Mouse (Mus musculus) lung, embryonic 14.5 days (tissue): ENCODE data around the gene Klhl9. TPM values are rescaled to one million over a fixed set of nuclear protein-coding genes. Genes with fewer than 3 reads are reported as not detected.
"Not testable (repeated sequence)": the region's sequence is repeated elsewhere in the genome, so short reads cannot be mapped to it uniquely, and the experiment has no call there.

Experiments
- ATAC-seq: fragments of 200-750 bp; cut with Nextera tagmentation; 2 replicates; pipeline ENCODE4 v1.8.0; 2017; ENCODE audit warnings: mild to moderate bottlenecking, moderate TSS enrichment, moderate library complexity; ENCODE audit not compliant: insufficient read depth
- DNase-seq: peaks from one replicate; pipeline ENCODE4 v3.0.0-alpha.2; 2015
- H3K27ac ChIP-seq: fragments of 300-500 bp; sonication (generic); 2 replicates; pipeline ENCODE4 v1.5.1; 2014; ENCODE audit warnings: low read depth, mild to moderate bottlenecking, moderate library complexity
- H3K27me3 ChIP-seq: fragments of 300-500 bp; sonication (generic); 2 replicates; pipeline ENCODE4 v1.6.1; 2014; ENCODE audit warnings: low read length, control low read depth; ENCODE audit not compliant: insufficient read depth
- H3K36me3 ChIP-seq: fragments of 300-500 bp; sonication (generic); 2 replicates; pipeline ENCODE4 v1.6.1; 2014; ENCODE audit warnings: control low read depth; ENCODE audit not compliant: insufficient read depth
- H3K4me1 ChIP-seq: fragments of 300-500 bp; sonication (generic); 2 replicates; pipeline ENCODE4 v1.6.1; 2014; ENCODE audit warnings: antibody characterized with exemption, control low read depth; ENCODE audit not compliant: insufficient read depth
- H3K4me2 ChIP-seq: fragments of 300-500 bp; sonication (generic); 2 replicates; pipeline ENCODE4 v1.6.1; 2014; ENCODE audit warnings: mild to moderate bottlenecking
- H3K4me3 ChIP-seq: fragments of 300-500 bp; sonication (generic); 2 replicates; pipeline ENCODE4 v1.5.1; 2014; ENCODE audit warnings: low read depth, low read length
- H3K9ac ChIP-seq: fragments of 300-500 bp; sonication (generic); 2 replicates; pipeline ENCODE4 v1.6.1; 2014
- H3K9me3 ChIP-seq: fragments of 300-500 bp; sonication (generic); 2 replicates; pipeline ENCODE4 v1.6.1; 2016; ENCODE audit warnings: low read depth, low read length, control low read depth
- CTCF ChIP-seq: IDR thresholded peaks from 2 replicates; pipeline ENCODE4 v1.5.1; 2016; ENCODE audit warnings: antibody characterized with exemption, low read depth
- WGBS: fragments of 180-500 bp; shearing (Covaris S2); extraction: QIAGEN DNeasy Blood & Tissue Kit; methylation state at CpG from one replicate; pipeline ENCODE4 v1.1.7; 2014; 5-methylcytosine and 5-hydroxymethylcytosine counted together
- polyA plus RNA-seq: library from polyadenylated mRNA; unstranded; fragments of >200 nt; fragmentation: Nextera tagmentation; extraction: Ambion mirVana; gene quantifications from 2 replicates; pipeline ENCODE4 v1.2.1, GENCODE M21; 2014

Gene Klhl9
- polyA plus RNA-seq, 1 experiment from 2014 or later: 117 TPM

DNA sequence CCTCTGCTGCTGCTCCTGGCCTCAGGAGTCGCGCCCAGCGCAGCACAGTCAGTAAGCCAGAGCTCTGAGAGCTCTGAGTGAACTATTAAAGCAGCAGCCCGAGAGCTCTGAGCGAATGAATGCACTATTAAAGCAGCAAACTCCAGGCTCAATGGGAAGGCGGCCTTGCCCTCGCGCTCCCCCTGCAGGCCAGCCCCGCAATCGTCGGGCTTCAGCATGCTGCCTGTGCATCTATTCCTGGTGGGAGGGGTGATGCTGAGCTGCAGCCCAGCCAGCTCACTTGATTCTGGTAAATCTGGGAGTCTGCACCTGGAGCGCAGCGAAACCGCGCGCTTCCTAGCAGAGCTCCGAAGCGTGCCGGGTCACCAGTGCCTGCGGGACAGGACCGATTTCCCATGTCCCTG is 35.4 kb upstream of the Klhl9 start:
- not testable (repeated sequence) for H3K36me3 ChIP-seq, H3K9me3 ChIP-seq, H3K4me1 ChIP-seq, H3K27me3 ChIP-seq
- DNase-seq (peak; percentile 94), ATAC-seq (peak; percentile 100)
- TF ChIP-seq CTCF: peak; percentile 85
- Histone ChIP-seq H3K4me2 (peak overlapping the region; percentile 68), H3K27ac (peak overlapping the region; percentile 97), H3K9ac (peak overlapping the region; percentile 67; the same call in 1 of the 2 replicates), H3K4me3 (peak overlapping the region; percentile 46)
- 0% methylated on average over 14 of the region's 21 CpGs for WGBS

DNA sequence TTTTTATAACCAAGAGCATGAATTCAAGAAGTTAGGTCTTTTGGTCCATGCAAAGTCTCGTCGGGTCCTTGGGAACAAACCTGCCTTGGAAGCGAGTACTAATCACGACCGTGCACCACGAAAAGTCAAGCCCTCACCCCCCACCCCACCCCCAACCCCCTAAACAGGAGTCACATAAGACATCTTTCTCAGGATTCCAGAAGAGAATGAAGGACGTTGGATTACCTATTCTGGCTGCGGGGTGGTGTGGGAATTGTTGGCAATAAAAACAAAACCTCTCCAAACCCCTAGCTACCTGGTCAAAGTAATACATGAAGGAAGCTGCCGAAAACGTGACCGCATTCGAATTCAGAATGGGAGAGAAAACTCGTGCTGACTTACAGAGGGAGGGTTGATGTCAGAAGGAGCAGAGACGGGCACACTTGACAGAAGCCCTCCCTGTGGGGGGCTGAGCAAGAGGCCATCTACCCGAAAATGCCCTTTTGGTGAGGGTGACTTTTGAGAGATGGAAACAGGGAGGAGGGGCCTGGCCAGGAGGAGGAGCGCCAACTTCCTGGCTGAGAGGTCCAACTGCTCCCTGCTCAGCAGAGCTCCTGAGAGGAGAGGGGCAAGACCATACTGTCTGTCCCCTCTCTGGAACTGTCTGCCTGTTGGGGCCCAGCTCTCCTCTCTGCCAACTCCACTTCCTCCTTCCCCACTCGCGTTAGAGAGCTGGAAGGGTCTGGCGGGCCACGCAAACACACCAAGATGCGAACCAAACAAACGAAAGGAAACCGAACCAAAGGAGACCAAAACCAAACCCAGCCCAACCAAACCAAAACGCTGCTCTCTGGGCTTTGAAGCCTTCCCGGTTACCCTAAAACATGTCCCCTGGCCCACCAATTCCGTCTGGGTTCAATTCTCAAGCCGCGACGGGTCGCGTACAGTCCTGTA is 34.6 kb upstream of the Klhl9 start:
- peak; percentile 48 for DNase-seq
- not testable (repeated sequence) for H3K36me3 ChIP-seq, H3K9me3 ChIP-seq, H3K27me3 ChIP-seq, H3K4me1 ChIP-seq, ATAC-seq
- 9% methylated on average over 28 of the region's 31 CpGs for WGBS
- peak overlapping the region; percentile 67 for H3K9ac ChIP-seq
- peak overlapping the region; percentile 68 for H3K4me2 ChIP-seq
- peak overlapping the region; percentile 97 for H3K27ac ChIP-seq
- H3K4me3 ChIP-seq: peak overlapping the region; percentile 46

DNA sequence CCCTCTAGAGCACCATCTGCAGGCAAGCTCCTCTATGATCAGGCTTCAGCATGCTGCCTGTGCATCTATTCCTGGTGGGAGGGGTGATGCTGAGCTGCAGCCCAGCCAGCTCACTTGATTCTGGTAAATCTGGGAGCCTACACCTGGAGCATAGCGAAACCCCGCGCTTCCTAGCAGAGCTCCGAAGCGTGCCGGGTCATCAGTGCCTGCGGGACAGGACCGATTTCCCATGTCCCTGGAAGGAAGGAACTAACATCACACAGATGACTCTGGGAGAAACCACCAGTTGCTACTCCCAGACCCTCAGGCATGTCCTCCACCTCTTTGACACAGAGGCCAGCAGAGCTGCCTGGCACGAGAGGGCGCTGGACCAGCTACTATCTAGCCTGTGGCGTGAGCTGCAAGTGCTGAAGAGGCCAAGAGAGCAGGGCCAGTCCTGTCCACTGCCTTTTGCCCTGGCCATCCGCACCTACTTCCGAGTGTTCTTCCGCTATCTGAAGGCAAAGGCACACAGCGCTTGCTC is 32.6 kb upstream of the Klhl9 start, which contains the start of gene Gm13271:
TSS of gene Gm13271 (plus strand) at position 51 of the 523 bp plus-strand sequence.
- TF ChIP-seq CTCF: 0 out of 2 replicates have a peak, but pooled peaks have one; percentile 16
- H3K27me3 ChIP-seq, H3K4me2 ChIP-seq, DNase-seq, ATAC-seq, H3K27ac ChIP-seq, H3K9ac ChIP-seq, H3K4me3 ChIP-seq, H3K36me3 ChIP-seq, H3K4me1 ChIP-seq, H3K9me3 ChIP-seq: not testable (repeated sequence)
- 73% methylated on average over 15 of the region's 15 CpGs for WGBS

DNA sequence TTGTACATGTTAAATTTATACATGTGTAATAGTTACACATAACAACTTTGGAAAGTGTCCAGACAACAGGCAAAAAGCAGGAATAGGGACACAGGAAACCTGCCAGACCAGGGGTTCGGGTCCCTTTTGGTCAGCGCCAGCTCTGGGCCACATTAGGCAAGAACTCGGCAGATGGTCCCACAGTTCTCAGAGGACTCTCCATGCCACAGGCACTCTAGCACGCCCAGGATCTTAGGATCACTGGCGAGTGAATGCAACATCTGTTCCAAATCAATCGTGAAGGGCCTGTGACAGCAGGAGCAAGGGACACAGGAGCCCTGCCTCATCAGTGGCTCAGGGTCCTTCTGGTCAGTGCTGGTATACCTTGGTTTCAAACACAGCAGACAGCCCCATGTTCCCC is 27.7 kb upstream of the Klhl9 start:
- Histone ChIP-seq H3K4me1 (no peaks in the 10 kb centered on the region), H3K4me2 (no peak overlapping the region), H3K36me3 (no peaks in the 10 kb centered on the region), H3K27ac (no peak overlapping the region), H3K9ac (no peak overlapping the region), H3K27me3 (no peaks in the 10 kb centered on the region), H3K9me3 (no peaks in the 10 kb centered on the region), H3K4me3 (no peak overlapping the region)
- DNase-seq (no peak), ATAC-seq (no peak)
- TF ChIP-seq CTCF: no peak
- WGBS: 49% methylated on average over 6 of the region's 6 CpGs

DNA sequence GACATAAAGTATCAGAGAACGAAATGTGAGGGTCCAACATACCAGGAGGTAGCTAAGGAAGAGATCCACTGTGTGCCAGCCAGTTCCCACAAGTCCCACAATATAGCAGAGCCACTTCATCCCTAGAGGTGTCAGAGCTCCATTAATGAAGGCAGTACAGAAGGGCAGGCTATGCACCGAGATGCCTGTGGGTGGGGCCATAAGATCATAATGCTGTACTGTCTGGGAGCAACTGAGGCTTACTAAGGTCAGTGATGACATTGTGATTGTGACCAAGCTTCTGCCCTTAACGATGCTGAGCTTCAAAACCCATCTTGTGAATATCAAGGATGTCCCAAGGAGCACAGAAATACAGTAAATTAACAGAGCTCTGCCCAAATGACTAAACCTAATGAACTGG is 21.9 kb upstream of the Klhl9 start:
- H3K4me2 ChIP-seq: no peak overlapping the region
- no peak for DNase-seq
- H3K4me1 ChIP-seq: peaks cover 5% of the 10 kb centered on the region; the same call in 1 of the 2 replicates
- 69% methylated on average over 3 of the region's 3 CpGs for WGBS
- H3K27me3 ChIP-seq: no peaks in the 10 kb centered on the region
- no peak overlapping the region for H3K9ac ChIP-seq
- H3K9me3 ChIP-seq: no peaks in the 10 kb centered on the region
- TF ChIP-seq CTCF: no peak
- no peak; the same call in 1 of the 2 replicates for ATAC-seq
- H3K36me3 ChIP-seq: no peaks in the 10 kb centered on the region
- no peak overlapping the region for H3K4me3 ChIP-seq
- H3K27ac ChIP-seq: no peak overlapping the region

DNA sequence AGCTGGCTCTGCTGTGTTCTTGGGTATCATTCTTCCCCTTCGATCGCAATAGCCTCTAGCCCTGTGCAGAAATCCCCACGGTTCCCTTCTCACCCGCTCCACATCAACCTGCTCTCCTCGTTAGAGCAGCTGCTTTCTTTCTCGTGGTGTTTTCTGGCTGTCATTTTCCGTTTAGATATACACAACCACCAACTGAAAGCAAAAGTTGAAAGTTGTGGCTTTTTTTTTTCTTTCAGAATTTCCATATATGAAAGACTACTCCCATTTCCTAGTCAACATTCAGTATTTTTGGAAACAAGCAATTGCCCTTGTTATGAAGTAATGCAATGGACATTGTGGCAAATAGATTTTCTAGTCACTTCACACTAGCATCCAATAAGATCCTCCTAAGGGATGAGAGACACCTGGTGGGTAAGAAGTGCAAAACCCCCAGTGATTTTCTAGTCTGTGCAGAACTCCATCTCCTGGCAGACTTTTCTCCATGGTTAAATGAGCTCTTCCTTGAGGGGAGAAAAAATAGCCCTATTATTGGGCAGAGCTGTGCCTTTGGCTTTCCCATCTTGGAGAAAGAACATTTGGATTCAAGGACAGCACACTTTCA is 20.6 kb upstream of the Klhl9 start:
- Histone ChIP-seq H3K9ac (no peak overlapping the region), H3K27ac (no peak overlapping the region), H3K36me3 (no peaks in the 10 kb centered on the region), H3K4me3 (no peak overlapping the region), H3K4me1 (peaks cover 5% of the 10 kb centered on the region; the same call in 1 of the 2 replicates), H3K9me3 (no peaks in the 10 kb centered on the region), H3K27me3 (no peaks in the 10 kb centered on the region), H3K4me2 (no peak overlapping the region)
- DNase-seq (peak; percentile 58), ATAC-seq (no peak)
- TF ChIP-seq CTCF: peak; percentile 42
- 53% methylated on average over 7 of the region's 7 CpGs for WGBS

DNA sequence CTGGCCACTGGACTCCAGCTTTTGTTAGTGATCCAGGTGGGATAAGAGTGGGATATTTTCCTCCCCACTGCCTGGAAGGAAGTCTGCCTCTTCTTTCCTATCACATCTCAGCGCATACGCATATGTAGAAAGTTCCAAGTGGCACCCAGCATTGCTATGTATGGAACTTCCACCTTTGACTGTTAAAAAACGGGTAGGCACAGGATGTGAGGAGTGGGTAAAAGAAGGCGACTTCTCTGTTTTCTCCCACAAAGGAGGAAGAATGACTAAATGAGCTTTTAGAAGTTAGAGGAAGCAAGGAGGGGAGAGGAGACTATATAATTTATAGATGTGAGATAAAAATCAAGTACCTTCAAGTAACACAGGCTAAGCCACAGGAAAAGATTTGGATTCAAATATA is 19.2 kb upstream of the Klhl9 start:
- H3K4me3 ChIP-seq: no peak overlapping the region
- no peak overlapping the region for H3K4me2 ChIP-seq
- H3K9ac ChIP-seq: no peak overlapping the region
- no peak for ATAC-seq
- no peak for DNase-seq
- WGBS: 84% methylated on average over 4 of the region's 4 CpGs
- H3K27me3 ChIP-seq: no peaks in the 10 kb centered on the region
- no peaks in the 10 kb centered on the region for H3K9me3 ChIP-seq
- TF ChIP-seq CTCF: no peak
- H3K27ac ChIP-seq: no peak overlapping the region
- peaks cover 5% of the 10 kb centered on the region; the same call in 1 of the 2 replicates for H3K4me1 ChIP-seq
- no peaks in the 10 kb centered on the region for H3K36me3 ChIP-seq
